Mouse (Mus musculus) cerebellum, adult 11-12 months (tissue): Measurements from ENCODE around the gene D930007J09Rik.

Source experiments
- DNase-seq: peaks from one replicate; pipeline ENCODE4 v3.0.0; 2022

The D930007J09Rik gene

GRCm38 (mm10) chr13:32819241-32819640 lies 16.6 kb upstream of the D930007J09Rik start:
- no peak for DNase-seq

- no peak for DNase-seq
These were observed 5.0 kb upstream of the D930007J09Rik start for GRCm38 (mm10) chr13:32807624-32808023.

- peak; percentile 15 for DNase-seq
These were observed 4.2 kb upstream of the D930007J09Rik start for GRCm38 (mm10) chr13:32806820-32807219.

- no peak for DNase-seq
These were observed 1.2 kb upstream of the D930007J09Rik start for GRCm38 (mm10) chr13:32803701-32804345.

GRCm38 (mm10) chr13:32801693-32802221 lies 892 bp downstream of the D930007J09Rik start, which contains the start of gene Wrnip1:
Gene Wrnip1 (plus strand): TSS chr13:32802038.
- DNase-seq = peak; percentile 99

- peak; percentile 18 for DNase-seq
These were observed 1.8 kb downstream of the D930007J09Rik start for GRCm38 (mm10) chr13:32800859-32801258.

GRCm38 (mm10) chr13:32799131-32799530 lies 3.5 kb downstream of the D930007J09Rik start:
- no peak for DNase-seq

GRCm38 (mm10) chr13:32797085-32797484 lies 5.6 kb downstream of the D930007J09Rik start:
- DNase-seq = no peak

GRCm38 (mm10) chr13:32795166-32795565 lies 7.5 kb downstream of the D930007J09Rik start:
- no peak for DNase-seq

- peak; percentile 8 for DNase-seq
These were observed 8.0 kb downstream of the D930007J09Rik start for GRCm38 (mm10) chr13:32794619-32795018.

GRCm38 (mm10) chr13:32789781-32790180 lies 12.9 kb downstream of the D930007J09Rik start:
- DNase-seq = no peak

GRCm38 (mm10) chr13:32787584-32787983 lies 15.1 kb downstream of the D930007J09Rik start:
- DNase-seq = no peak

GRCm38 (mm10) chr13:32783816-32784215 lies 18.8 kb downstream of the D930007J09Rik start, which contains the start of gene Mylk4:
Gene Mylk4 (minus strand): TSS chr13:32783954.
- no peak for DNase-seq

GRCm38 (mm10) chr13:32783055-32783454 lies 19.6 kb downstream of the D930007J09Rik start:
- no peak for DNase-seq

GRCm38 (mm10) chr13:32778861-32779260 lies 23.8 kb downstream of the D930007J09Rik start:
- no peak for DNase-seq

- DNase-seq = no peak
These were observed 26.3 kb downstream of the D930007J09Rik start for GRCm38 (mm10) chr13:32776350-32776749.

- DNase-seq = no peak
These were observed 26.8 kb downstream of the D930007J09Rik start for GRCm38 (mm10) chr13:32775889-32776288.

GRCm38 (mm10) chr13:32769960-32770359 lies 32.7 kb downstream of the D930007J09Rik start:
- no peak for DNase-seq

- DNase-seq = no peak
These were observed 34.5 kb downstream of the D930007J09Rik start for GRCm38 (mm10) chr13:32768104-32768503.

- no peak for DNase-seq
These were observed 38.2 kb downstream of the D930007J09Rik start for GRCm38 (mm10) chr13:32764448-32764847.

GRCm38 (mm10) chr13:32763141-32763540 lies 39.5 kb downstream of the D930007J09Rik start:
- DNase-seq = no peak

- no peak for DNase-seq
These were observed 41.9 kb downstream of the D930007J09Rik start for GRCm38 (mm10) chr13:32760795-32761194.

GRCm38 (mm10) chr13:32759036-32759435 lies 43.6 kb downstream of the D930007J09Rik start:
- no peak for DNase-seq
